Mouse (Mus musculus): ENCODE data around the gene Grk6.
"Not testable (repeated sequence)": the region's sequence is repeated elsewhere in the genome, so short reads cannot be mapped to it uniquely, and the experiment has no call there.

The Grk6 gene

GRCm38 (mm10) chr13:55429226-55429888, 15.5 kb upstream of the Grk6 start:
- DNase-seq, result no peak

GRCm38 (mm10) chr13:55430566-55430965, 14.3 kb upstream of the Grk6 start:
- no peak for DNase-seq

GRCm38 (mm10) chr13:55431889-55432685, 12.8 kb upstream of the Grk6 start:
- DNase-seq, result no peak

- not testable (repeated sequence) for DNase-seq
Measured at GRCm38 (mm10) chr13:55437111-55437629, 7.7 kb upstream of the Grk6 start.

- no peak for DNase-seq
Measured at GRCm38 (mm10) chr13:55443799-55444285, 1.0 kb upstream of the Grk6 start.

GRCm38 (mm10) chr13:55444286-55444936, 461 bp upstream of the Grk6 start:
- no peak for DNase-seq

- no peak for DNase-seq
Measured at GRCm38 (mm10) chr13:55445361-55446091, 654 bp downstream of the Grk6 start.

- no peak for DNase-seq
Measured at GRCm38 (mm10) chr13:55446483-55447105, 1.7 kb downstream of the Grk6 start.

- DNase-seq, result no peak
Measured at GRCm38 (mm10) chr13:55447543-55447943, 2.7 kb downstream of the Grk6 start.

- no peak for DNase-seq
Measured at GRCm38 (mm10) chr13:55448131-55448530, 3.3 kb downstream of the Grk6 start.

- no peak for DNase-seq
Measured at GRCm38 (mm10) chr13:55449205-55449604, 4.3 kb downstream of the Grk6 start.

GRCm38 (mm10) chr13:55449679-55450441, 5.0 kb downstream of the Grk6 start:
- DNase-seq, result no peak

GRCm38 (mm10) chr13:55450511-55450980, 5.7 kb downstream of the Grk6 start:
- DNase-seq, result no peak

GRCm38 (mm10) chr13:55451296-55451695, 6.4 kb downstream of the Grk6 start:
- no peak for DNase-seq

GRCm38 (mm10) chr13:55451785-55452549, 7.1 kb downstream of the Grk6 start:
- DNase-seq, result no peak

GRCm38 (mm10) chr13:55462965-55463364, 18.1 kb downstream of the Grk6 start:
- DNase-seq, result no peak

- no peak for DNase-seq
Measured at GRCm38 (mm10) chr13:55463399-55464026, 18.6 kb downstream of the Grk6 start.

GRCm38 (mm10) chr13:55464027-55464884, 19.4 kb downstream of the Grk6 start, which contains the start of gene Prr7:
Gene Prr7, plus strand, starts transcription at chr13:55464267.
- no peak for DNase-seq

GRCm38 (mm10) chr13:55465184-55465583, 20.3 kb downstream of the Grk6 start:
- no peak for DNase-seq

All from cerebellum, adult 11 months (tissue).